Mouse (Mus musculus) myocyte (in vitro differentiated cells): ENCODE measurements at regions not wholly inside any gene's neighbourhood (a gene's known extent, or its start where the extent isn't known, plus 50 kb on each side); places are given as distances from the start of the nearest gene placed in this dataset.
A peak's percentile ranks its signal among the peaks of the same experiment; 100 is the strongest.

ENCODE experiments used
- CEBPB ChIP-seq: IDR thresholded peaks from 2 replicates; pipeline ENCODE4 v1.6.1; 2011; ENCODE audit warnings: mild to moderate bottlenecking, moderate library complexity; ENCODE audit not compliant: poor library complexity, insufficient read depth, severe bottlenecking
- E2F4 ChIP-seq: IDR thresholded peaks from one replicate; pipeline ENCODE4 v1.6.1; 2011; ENCODE audit warnings: mild to moderate bottlenecking, control low read depth, moderate library complexity; ENCODE audit not compliant: insufficient read depth
- MAX ChIP-seq: IDR thresholded peaks from one replicate; pipeline ENCODE4 v1.6.1; 2011; ENCODE audit warnings: low read depth, mild to moderate bottlenecking, control low read depth
- POLR2A ChIP-seq: IDR thresholded peaks from one replicate; pipeline ENCODE4 v1.6.1; 2011; ENCODE audit warnings: low read depth, mild to moderate bottlenecking, control low read depth, moderate library complexity; ENCODE audit not compliant: insufficient read length
- POLR2AphosphoS2 ChIP-seq: IDR thresholded peaks from one replicate; pipeline ENCODE4 v1.6.1; 2011; ENCODE audit warnings: low read depth, control low read depth; ENCODE audit not compliant: insufficient read length
- REST ChIP-seq: IDR thresholded peaks from one replicate; pipeline ENCODE4 v1.6.1; 2011; ENCODE audit warnings: mild to moderate bottlenecking, control low read depth, moderate library complexity; ENCODE audit not compliant: insufficient read depth, insufficient read length
- TCF12 ChIP-seq: IDR thresholded peaks from one replicate; pipeline ENCODE4 v1.6.1; 2011; ENCODE audit warnings: mild to moderate bottlenecking, control low read depth; ENCODE audit not compliant: poor library complexity, insufficient read depth, severe bottlenecking
- USF1 ChIP-seq: IDR thresholded peaks from one replicate; pipeline ENCODE4 v1.6.1; 2011; ENCODE audit warnings: low read depth, mild to moderate bottlenecking, control low read depth, moderate library complexity

DNA sequence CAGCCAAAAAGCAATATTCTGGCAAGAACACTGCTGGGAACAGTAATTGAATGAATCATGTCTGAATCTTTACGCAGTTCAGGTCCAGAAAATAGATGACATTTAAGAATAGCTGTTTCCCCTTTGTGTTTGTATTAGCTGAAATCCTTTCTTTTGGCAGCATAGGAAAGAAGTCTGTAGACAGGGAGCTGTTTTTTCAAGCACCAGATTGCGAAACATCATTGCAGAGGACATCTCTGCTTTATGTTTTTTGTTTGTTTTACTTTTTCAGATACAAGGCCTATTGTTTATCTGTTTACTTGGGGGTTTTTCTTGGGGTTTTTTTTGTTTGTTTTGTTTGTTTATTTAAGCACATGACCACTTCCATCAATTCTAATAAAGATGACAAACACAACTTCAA lies 309.6 kb downstream of the Olfm3 start:
- TF ChIP-seq POLR2A (no peak), MAX (no peak), CEBPB (peak; percentile 66; the same call in 1 of the 2 replicates), REST (no peak), TCF12 (no peak), USF1 (no peak), POLR2AphosphoS2 (no peak), E2F4 (no peak)
